Mouse (Mus musculus) bone marrow, adult 2 months (tissue): ENCODE measurements around the gene Glrp1.

Experiments used
- CTCF ChIP-seq: fragments of 200-500 bp; IDR thresholded peaks from 2 replicates; pipeline ENCODE4 v1.5.1; 2011; ENCODE audit warnings: low read length, control low read depth; ENCODE audit not compliant: control insufficient read depth, insufficient read depth
- POLR2A ChIP-seq: fragments of 200-500 bp; IDR thresholded peaks from 2 replicates; pipeline ENCODE4 v1.6.1; 2011; ENCODE audit warnings: low read depth, mild to moderate bottlenecking, control low read depth, low read length, borderline replicate concordance; ENCODE audit not compliant: control insufficient read depth

DNA sequence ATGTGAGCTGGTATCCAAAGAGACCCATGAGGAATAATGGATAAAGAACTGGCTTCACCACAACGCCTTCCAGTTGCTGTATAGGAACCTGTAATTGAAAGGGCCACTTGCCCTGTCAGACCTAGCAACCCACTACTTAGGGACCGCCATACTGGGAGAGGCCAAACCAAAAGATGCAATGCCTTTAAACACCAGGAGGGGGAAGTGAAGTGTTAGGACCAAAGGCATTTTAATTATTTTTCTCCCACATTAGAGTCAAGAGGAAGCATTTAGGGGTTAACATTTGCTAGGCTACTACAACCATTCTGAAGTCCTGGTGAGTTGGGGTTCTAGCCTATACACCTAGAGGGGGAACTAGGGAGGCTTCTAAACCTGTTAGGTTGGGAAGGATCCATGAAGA, 36.0 kb downstream of the Glrp1 start:
- no peak for TF ChIP-seq POLR2A
- no peak for TF ChIP-seq CTCF
